In the genomic region with DNA sequence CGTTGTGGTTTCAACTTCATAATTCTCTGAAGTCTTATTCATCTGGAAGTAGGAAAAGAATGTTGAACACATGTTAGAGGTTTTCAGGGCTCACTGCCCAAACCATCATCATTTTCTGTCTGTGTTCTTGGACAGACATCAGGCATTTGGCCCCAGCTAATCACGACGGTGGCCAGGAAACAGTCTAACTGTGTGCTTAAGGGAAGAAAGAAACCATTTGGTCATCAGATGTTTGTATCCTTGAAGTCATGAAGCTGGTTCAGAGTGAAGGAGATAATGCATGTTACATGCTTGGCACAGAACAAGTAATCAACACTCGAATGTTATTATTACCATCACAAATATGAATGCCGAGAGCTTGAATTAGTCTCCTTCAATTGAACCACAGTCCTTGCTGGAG, we compare ENCODE assay signal across 12 mouse cellular contexts. TPM values are rescaled to one million over a fixed set of nuclear protein-coding genes. Genes with fewer than 3 reads are reported as not detected.
A peak's percentile ranks its signal among the peaks of the same experiment; 100 is the strongest.
DNase-seq lines count a peak whose midpoint lies in the region; ATAC-seq and TF ChIP-seq lines count a peak whose summit lies in the region.
"Had no signal": no experiment of that assay in that cellular context is flagged by ENCODE, and none has a peak within 500 bp of the region (broad histone marks: within the 10 kb centered on the region; RNA-seq: fewer than 3 reads in every experiment).

No protein-coding gene starts in this region.

- H3K4me1 ChIP-seq in limb, embryonic 14.5 days (ENCODE audit: control insufficient read depth, insufficient read depth, low read length), result peaks cover 8% of the 10 kb centered on the region; the same call in 1 of the 2 replicates
- peaks cover 9% of the 10 kb centered on the region for H3K4me1 ChIP-seq in limb, embryonic 10.5 days
- peaks cover 3% of the 10 kb centered on the region; the same call in 1 of the 2 replicates for H3K4me1 ChIP-seq in stomach, embryonic 15.5 days

- TF ChIP-seq POLR2A in limb, embryonic 14.5 days (IDR thresholded peaks at IDR 0.05; ENCODE audit: borderline replicate concordance, extremely low read depth, insufficient read depth, insufficient read length), result no peak

- peak; percentile 53 for DNase-seq in limb, embryonic 14.5 days (ENCODE audit: low spot score)
- DNase-seq in limb, embryonic 10.5 days (ENCODE audit: low spot score), result no peak
- peak; percentile 66 for DNase-seq in gastrocnemius, postnatal 14 days
- peak; percentile 62 to 78 for DNase-seq in heart, postnatal 14 days
- no peak for DNase-seq in spleen, adult 12 weeks (ENCODE audit: low spot score)
- no peak for DNase-seq in cerebellum, adult 11-12 months
- DNase-seq: cerebellum, adult 9-11 months; kidney, adult 9 months had no signal

- H3K27me3 ChIP-seq in limb, embryonic 14.5 days (ENCODE audit: control insufficient read depth, insufficient read depth, low read length), result no peaks in the 10 kb centered on the region
- no peaks in the 10 kb centered on the region for H3K27me3 ChIP-seq in limb, embryonic 10.5 days (ENCODE audit: low read depth, poor library complexity, severe bottlenecking)
- H3K27me3 ChIP-seq in stomach, embryonic 15.5 days (replicated peaks), result no peaks in the 10 kb centered on the region
- H3K27me3 ChIP-seq: liver, embryonic 15.5 days had no signal

- H3K9me3 ChIP-seq in limb, embryonic 14.5 days (ENCODE audit: control insufficient read depth, low read length), result no peaks in the 10 kb centered on the region
- no peaks in the 10 kb centered on the region for H3K9me3 ChIP-seq in limb, embryonic 10.5 days (replicated peaks)
- H3K9me3 ChIP-seq in stomach, embryonic 15.5 days, result no peaks in the 10 kb centered on the region
- H3K9me3 ChIP-seq: hindbrain, embryonic 10.5 days; liver, embryonic 15.5 days had no signal

- H3K4me3 ChIP-seq in limb, embryonic 14.5 days (replicated peaks; ENCODE audit: low read length), result no peak overlapping the region
- H3K4me3 ChIP-seq in limb, embryonic 10.5 days, result no peak overlapping the region
- H3K4me3 ChIP-seq in stomach, embryonic 15.5 days (replicated peaks), result no peak overlapping the region
- H3K4me3 ChIP-seq: hindbrain, embryonic 10.5 days; liver, embryonic 15.5 days had no signal

- H3K9ac ChIP-seq in limb, embryonic 14.5 days (ENCODE audit: low read depth, low read length, severe bottlenecking), result no peak overlapping the region
- no peak overlapping the region for H3K9ac ChIP-seq in stomach, embryonic 15.5 days
- H3K9ac ChIP-seq: liver, embryonic 15.5 days had no signal

- H3K27ac ChIP-seq in limb, embryonic 14.5 days (replicated peaks; ENCODE audit: low read depth, low read length), result no peak overlapping the region
- no peak overlapping the region for H3K27ac ChIP-seq in limb, embryonic 10.5 days
- peak overlapping the region; percentile 68 for H3K27ac ChIP-seq in stomach, embryonic 15.5 days
- H3K27ac ChIP-seq: hindbrain, embryonic 10.5 days; liver, embryonic 15.5 days had no signal

- 73% methylated on average over 5 of the region's 5 CpGs for WGBS in limb, embryonic 14.5 days
- 94% methylated on average over 5 of the region's 5 CpGs for WGBS in limb, embryonic 10.5 days
- 54% methylated on average over 5 of the region's 5 CpGs for WGBS in stomach, embryonic 15.5 days

- no peak for ATAC-seq in limb, embryonic 14.5 days (ENCODE audit: low FRiP score, low read depth)
- ATAC-seq in stomach, embryonic 15.5 days (ENCODE audit: insufficient read depth, low FRiP score, low read depth), result no peak
- ATAC-seq in granulocyte monocyte progenitor cell, adult 5-6 weeks (replicated peaks; ENCODE audit: poor library complexity, severe bottlenecking), result no peak

- intact Hi-C loops in gastrocnemius, postnatal 14 days (cut with DNase I; ENCODE audit: low total_unique reads), result no loop called here
- intact Hi-C loops in heart, postnatal 14 days (cut with DNase I), result no loop called here

- H3K36me3 ChIP-seq in limb, embryonic 14.5 days (ENCODE audit: control insufficient read depth, insufficient read depth, low read length), result no peaks in the 10 kb centered on the region
- H3K36me3 ChIP-seq in limb, embryonic 10.5 days, result 0 out of 2 replicates have a peak, but pooled peaks cover 2% of the 10 kb centered on the region
- H3K36me3 ChIP-seq in stomach, embryonic 15.5 days, result no peaks in the 10 kb centered on the region
- H3K36me3 ChIP-seq: liver, embryonic 15.5 days had no signal

- H3K4me2 ChIP-seq in limb, embryonic 14.5 days (replicated peaks; ENCODE audit: low read depth, low read length, severe bottlenecking), result no peak overlapping the region
- H3K4me2 ChIP-seq in stomach, embryonic 15.5 days, result no peak overlapping the region
- H3K4me2 ChIP-seq: liver, embryonic 15.5 days had no signal

RNA-seq across cellular contexts. Expression of gene Picalm, which starts 5.0 kb away (rescaled TPM):
- 153 and 155 TPM in 2 replicates for polyA plus RNA-seq in limb, embryonic 14.5 days (2012; rRNA removed)
- 53.6 and 59.6 TPM in 2 replicates for polyA plus RNA-seq in limb, embryonic 14.5 days (2014; fragmentation: Nextera tagmentation; extraction: Ambion mirVana)
- polyA plus RNA-seq in limb, embryonic 10.5 days (2016; fragmentation: Nextera tagmentation; extraction: Ambion mirVana), result 20.6 and 25.4 TPM in 2 replicates
- total RNA-seq in gastrocnemius, postnatal 14 days (2021), result 100 to 1,000 TPM; 111 to 140 TPM
- 100 to 1,000 TPM; 167 to 180 TPM for total RNA-seq in heart, postnatal 14 days (2021)
- polyA plus RNA-seq in stomach, embryonic 15.5 days (2015; fragmentation: Nextera tagmentation; extraction: Ambion mirVana), result 41.2 and 44.5 TPM in 2 replicates
- total RNA-seq in granulocyte monocyte progenitor cell, adult 5-6 weeks (2014; fragmentation: Nextera tagmentation), result 65.0 and 96.3 TPM in 2 replicates
- 86.8 and 90.4 TPM in 2 replicates for total RNA-seq in granulocyte monocyte progenitor cell, adult 5-6 weeks (2017)

Comparison
In these comparisons a context has a peak if more than half of its experiments do, and no peak if none do; other contexts are left out.
1. DNase-seq: peak in limb, embryonic 14.5 days (single experiment), gastrocnemius, postnatal 14 days (single experiment) and heart, postnatal 14 days (2 of 2); none in limb, embryonic 10.5 days (single experiment), spleen, adult 12 weeks (single experiment) and cerebellum, adult 11-12 months (single experiment).